Mouse (Mus musculus): ENCODE measurements around the gene Hgfac. TPM values are rescaled to one million over a fixed set of nuclear protein-coding genes. Genes with fewer than 3 reads are reported as not detected.

Gene Hgfac
- total and polyA plus RNA-seq, 3 experiments = not detected

GRCm38 (mm10) chr5:35024975-35025374, 16.3 kb upstream of the Hgfac start (continued):
- TF ChIP-seq SMC3 (IDR thresholded peaks at IDR 0.05; ENCODE audit: low read depth, low read length) (peak; percentile 95), TBP (conservative IDR thresholded peaks at IDR 0.05; ENCODE audit: low read depth, low read length) (no peak), POLR2AphosphoS2 (IDR thresholded peaks at IDR 0.05; ENCODE audit: low read depth, low read length) (no peak), UBTF (IDR thresholded peaks at IDR 0.05; ENCODE audit: low read depth, low read length) (no peak), TCF12 (IDR thresholded peaks at IDR 0.05; ENCODE audit: low read depth, low read length) (0 out of 2 replicates have a peak, but pooled peaks have one; percentile 13), MAX (IDR thresholded peaks at IDR 0.05; ENCODE audit: low read length) (no peak), SIN3A (IDR thresholded peaks at IDR 0.05; ENCODE audit: low read length) (no peak), ELF1 (IDR thresholded peaks at IDR 0.05; ENCODE audit: low read depth, low read length) (no peak)

GRCm38 (mm10) chr5:35029303-35029702, 12.0 kb upstream of the Hgfac start:
- H3K9me3 ChIP-seq (replicated peaks; ENCODE audit: low read length) = no peaks in the 10 kb centered on the region
- H3K27ac ChIP-seq (ENCODE audit: insufficient read depth, low read depth) = no peak overlapping the region
- peaks cover 2 to 66% of the 10 kb centered on the region in 2 experiments for H3K36me3 ChIP-seq (replicated peaks in 1 of 2; ENCODE audit: control insufficient read depth in 1 of 2, insufficient read depth in 1 of 2, low read length in 1 of 2)
- DNase-seq (ENCODE audit: extremely low read depth) = no peak
- dilution Hi-C loops (cut with MboI; ENCODE audit: extremely low pct_ligation_motif_present, extremely low pct_unique_long_range_greater_than_20kb, low sequenced_read_pairs) = no loop called here
- no peak for TF ChIP-seq E2F4 (IDR thresholded peaks at IDR 0.05; ENCODE audit: insufficient replicate concordance, low read depth, low read length)
- no peak for TF ChIP-seq ZMIZ1 (IDR thresholded peaks at IDR 0.05; ENCODE audit: low read depth, low read length)
- TF ChIP-seq RCOR1 (conservative IDR thresholded peaks at IDR 0.05; ENCODE audit: low read depth, low read length) = no peak
- TF ChIP-seq EP300 (IDR thresholded peaks at IDR 0.05; ENCODE audit: low read length) = no peak
- TF ChIP-seq SMC3 (IDR thresholded peaks at IDR 0.05; ENCODE audit: low read depth, low read length) = no peak
- no peak for TF ChIP-seq TCF12 (IDR thresholded peaks at IDR 0.05; ENCODE audit: low read depth, low read length)
- TF ChIP-seq USF2 (conservative IDR thresholded peaks at IDR 0.05; ENCODE audit: low read depth, low read length) = no peak
- no peak for TF ChIP-seq UBTF (IDR thresholded peaks at IDR 0.05; ENCODE audit: low read depth, low read length)
- TF ChIP-seq IRF4 (IDR thresholded peaks at IDR 0.05; ENCODE audit: low read depth, low read length) = no peak
- no peak for TF ChIP-seq BHLHE40 (IDR thresholded peaks at IDR 0.05; ENCODE audit: low read depth, low read length)
- no peak for TF ChIP-seq POLR2A (IDR thresholded peaks at IDR 0.05; ENCODE audit: low read depth, low read length)
- no peak for TF ChIP-seq USF1 (IDR thresholded peaks at IDR 0.05; ENCODE audit: low read depth, low read length)
- H3K27me3 ChIP-seq (replicated peaks) = no peaks in the 10 kb centered on the region
- in situ Hi-C loops (cut with MboI; ENCODE audit: low pct_ligation_motif_present, low pct_unique_long_range_greater_than_20kb, low sequenced_read_pairs) = loop anchor here (25.0 kb wide), 2 partner anchors 367 to 492 kb away; partner anchors contain the start of genes Grk4, Nop14 and Sh3bp2
- H3K9ac ChIP-seq (ENCODE audit: insufficient read depth, low read depth) = no peak overlapping the region
- peaks cover 5 to 50% of the 10 kb centered on the region in 2 experiments; a peak in 3 of 4 replicates for H3K4me1 ChIP-seq (ENCODE audit: control insufficient read depth in 1 of 2, insufficient read depth in 2 of 2)
- H3K4me2 ChIP-seq (ENCODE audit: insufficient read depth, low read depth, poor library complexity, severe bottlenecking) = no peak overlapping the region
- no peak overlapping the region for H3K4me3 ChIP-seq (replicated peaks in 1 of 3; ENCODE audit: low read depth in 2 of 3, low read length in 2 of 3, poor library complexity in 1 of 3)
- H3K79me2 ChIP-seq (replicated peaks; ENCODE audit: control insufficient read depth, extremely low read depth, insufficient read depth, poor library complexity, severe bottlenecking) = no peaks in the 10 kb centered on the region

GRCm38 (mm10) chr5:35029755-35030154, 11.6 kb upstream of the Hgfac start:
- TF ChIP-seq ETS1 (conservative IDR thresholded peaks at IDR 0.05; ENCODE audit: low read depth, low read length) (no peak), POLR2AphosphoS2 (IDR thresholded peaks at IDR 0.05; ENCODE audit: low read depth, low read length) (no peak), GABPA (IDR thresholded peaks at IDR 0.05; ENCODE audit: insufficient replicate concordance, low read depth, low read length) (no peak), CTCF (conservative IDR thresholded peaks at IDR 0.05 in 1 of 2, IDR thresholded peaks at IDR 0.05 in 1 of 2; ENCODE audit: low read depth in 2 of 2, low read length in 2 of 2) (no peak), KAT2A (IDR thresholded peaks at IDR 0.05; ENCODE audit: insufficient replicate concordance, low read length) (no peak), EP300 (IDR thresholded peaks at IDR 0.05; ENCODE audit: low read length) (no peak), PAX5 (IDR thresholded peaks at IDR 0.05; ENCODE audit: low read length) (no peak), RCOR1 (conservative IDR thresholded peaks at IDR 0.05; ENCODE audit: low read depth, low read length) (no peak), MAZ (IDR thresholded peaks at IDR 0.05; ENCODE audit: low read depth, low read length) (no peak), TBP (conservative IDR thresholded peaks at IDR 0.05; ENCODE audit: low read depth, low read length) (no peak), MXI1 (IDR thresholded peaks at IDR 0.05; ENCODE audit: low read depth, low read length) (no peak), JUND (conservative IDR thresholded peaks at IDR 0.05; ENCODE audit: low read depth, low read length) (no peak), MEF2A (IDR thresholded peaks at IDR 0.05; ENCODE audit: borderline replicate concordance, low read depth, low read length) (no peak)
- H3K36me3 ChIP-seq (replicated peaks in 1 of 2; ENCODE audit: control insufficient read depth in 1 of 2, insufficient read depth in 1 of 2, low read length in 1 of 2) = peaks cover 2 to 66% of the 10 kb centered on the region in 2 experiments
- in situ Hi-C loops (cut with MboI; ENCODE audit: low pct_ligation_motif_present, low pct_unique_long_range_greater_than_20kb, low sequenced_read_pairs) = loop anchor here (5.0 to 25.0 kb wide), 3 partner anchors 42 to 492 kb away; partner anchors contain the start of genes Grk4, Nop14 and Sh3bp2

More at GRCm38 (mm10) chr5:35029755-35030154, 11.6 kb upstream of the Hgfac start:
- H3K9ac ChIP-seq (ENCODE audit: insufficient read depth, low read depth) = no peak overlapping the region
- DNase-seq (ENCODE audit: extremely low read depth) = no peak
- no peak overlapping the region for H3K4me3 ChIP-seq (replicated peaks in 1 of 3; ENCODE audit: low read depth in 2 of 3, low read length in 2 of 3, poor library complexity in 1 of 3)
- dilution Hi-C loops (cut with MboI; ENCODE audit: extremely low pct_ligation_motif_present, extremely low pct_unique_long_range_greater_than_20kb, low sequenced_read_pairs) = no loop called here
- no peaks in the 10 kb centered on the region for H3K9me3 ChIP-seq (replicated peaks; ENCODE audit: low read length)
- no peak overlapping the region for H3K27ac ChIP-seq (ENCODE audit: insufficient read depth, low read depth)
- no peaks in the 10 kb centered on the region for H3K27me3 ChIP-seq (replicated peaks)
- H3K79me2 ChIP-seq (replicated peaks; ENCODE audit: control insufficient read depth, extremely low read depth, insufficient read depth, poor library complexity, severe bottlenecking) = no peaks in the 10 kb centered on the region
- H3K4me1 ChIP-seq (ENCODE audit: control insufficient read depth in 1 of 2, insufficient read depth in 2 of 2) = peaks cover 5 to 54% of the 10 kb centered on the region in 2 experiments; a peak in 3 of 4 replicates
- no peak overlapping the region for H3K4me2 ChIP-seq (ENCODE audit: insufficient read depth, low read depth, poor library complexity, severe bottlenecking)

Data from CH12.LX (cell line).